Mouse (Mus musculus) limb, embryonic 13.5 days (tissue): Measurements from ENCODE around the gene Wdr45b. TPM values are rescaled to one million over a fixed set of nuclear protein-coding genes. Genes with fewer than 3 reads are reported as not detected.
"Not testable (repeated sequence)": the region's sequence is repeated elsewhere in the genome, so short reads cannot be mapped to it uniquely, and the experiment has no call there.

Experiments
- ATAC-seq: fragments of 200-750 bp; cut with Nextera tagmentation; 2 replicates; pipeline ENCODE4 v1.8.0; 2017; ENCODE audit warnings: low read depth, moderate number of reproducible peaks, moderate TSS enrichment; ENCODE audit not compliant: low FRiP score
- H3K27ac ChIP-seq: fragments of 300-500 bp; sonication (generic); 2 replicates; pipeline ENCODE4 v1.5.1; 2015; ENCODE audit warnings: inconsistent platforms, mild to moderate bottlenecking, moderate library complexity
- H3K27me3 ChIP-seq: fragments of 300-500 bp; sonication (generic); 2 replicates; pipeline ENCODE4 v1.6.1; 2015; ENCODE audit warnings: mild to moderate bottlenecking, inconsistent platforms
- H3K36me3 ChIP-seq: fragments of 300-500 bp; sonication (generic); 2 replicates; pipeline ENCODE4 v1.6.1; 2015; ENCODE audit warnings: inconsistent platforms, mild to moderate bottlenecking, moderate library complexity
- H3K4me1 ChIP-seq: fragments of 300-500 bp; sonication (generic); 2 replicates; pipeline ENCODE4 v1.6.1; 2015; ENCODE audit warnings: inconsistent platforms
- H3K4me2 ChIP-seq: fragments of 300-500 bp; sonication (generic); replicated peaks from 2 replicates; pipeline ENCODE4 v1.6.1; 2015; ENCODE audit warnings: inconsistent platforms, mild to moderate bottlenecking, moderate library complexity
- H3K4me3 ChIP-seq: fragments of 300-500 bp; sonication (generic); 2 replicates; pipeline ENCODE4 v1.5.1; 2015; ENCODE audit warnings: moderate library complexity, mild to moderate bottlenecking, inconsistent platforms
- H3K9ac ChIP-seq: fragments of 300-500 bp; sonication (generic); 2 replicates; pipeline ENCODE4 v1.6.1; 2015; ENCODE audit warnings: mild to moderate bottlenecking, inconsistent platforms
- H3K9me3 ChIP-seq: fragments of 300-500 bp; sonication (generic); 2 replicates; pipeline ENCODE4 v1.6.1; 2016; ENCODE audit warnings: inconsistent platforms
- WGBS: fragments of 180-500 bp; shearing (Covaris S2); methylation state at CpG from one replicate; pipeline ENCODE4 v1.1.7; 2015; 5-methylcytosine and 5-hydroxymethylcytosine counted together
- polyA plus RNA-seq: library from polyadenylated mRNA; unstranded; fragments of >200 nt; fragmentation: Nextera tagmentation; extraction: Ambion mirVana; gene quantifications from 2 replicates; pipeline ENCODE4 v1.2.1, GENCODE M21; 2015

The Wdr45b gene
- polyA plus RNA-seq, 1 experiment from 2014 or later: 111 TPM

DNA sequence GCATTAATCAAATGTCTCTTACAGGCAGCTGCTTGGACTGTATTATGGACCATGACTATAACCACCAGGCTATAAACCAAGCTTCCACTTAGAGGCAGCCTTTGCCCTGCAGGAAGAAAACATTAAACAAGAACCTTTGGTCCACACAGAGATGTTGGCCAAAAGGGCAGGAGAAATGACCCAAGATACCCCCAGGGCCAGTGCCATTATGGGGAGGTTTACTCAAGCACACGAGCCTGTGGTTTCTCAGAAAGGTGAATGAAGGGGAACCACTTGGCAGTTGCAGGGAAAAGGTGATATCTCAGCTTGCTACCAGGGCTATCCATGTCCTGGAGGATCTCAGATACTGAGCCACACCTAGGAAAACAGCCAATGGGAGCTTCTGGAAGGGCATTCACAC, 28.2 kb downstream of the Wdr45b start:
- WGBS: 81% methylated on average over 1 of the region's 1 CpGs
- H3K27me3 ChIP-seq: no peaks in the 10 kb centered on the region

DNA sequence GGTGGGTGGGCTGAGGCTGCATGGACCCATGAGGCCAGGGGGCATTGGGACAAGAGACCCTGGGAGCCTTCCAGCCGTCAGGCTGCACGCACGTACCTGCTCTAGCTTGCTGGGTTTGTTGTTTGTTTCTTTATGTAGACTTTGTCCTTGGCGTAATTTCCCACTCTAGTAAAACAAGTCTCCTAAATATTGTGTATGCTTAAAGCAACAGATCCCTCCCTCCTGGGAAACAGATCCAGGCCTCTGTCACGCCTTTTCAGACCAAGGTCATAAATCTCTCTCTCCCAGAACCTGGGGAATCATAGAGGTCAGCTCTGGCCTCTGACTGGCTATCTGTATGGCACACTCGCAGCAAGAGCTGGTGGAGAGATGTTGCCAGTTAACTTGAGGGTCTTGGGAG, 46.5 kb downstream of the Wdr45b start:
- peaks cover 80% of the 10 kb centered on the region for H3K36me3 ChIP-seq
- WGBS: 85% methylated on average over 6 of the region's 6 CpGs

More for the DNA sequence above, 28.2 kb downstream of the Wdr45b start:
- Histone ChIP-seq H3K4me1 (no peaks in the 10 kb centered on the region), H3K27ac (no peak overlapping the region), H3K9me3 (peaks cover 2% of the 10 kb centered on the region; the same call in 1 of the 2 replicates), H3K36me3 (peaks cover 51% of the 10 kb centered on the region), H3K4me3 (no peak overlapping the region), H3K9ac (no peak overlapping the region), H3K4me2 (no peak overlapping the region)
- ATAC-seq: no peak

DNA sequence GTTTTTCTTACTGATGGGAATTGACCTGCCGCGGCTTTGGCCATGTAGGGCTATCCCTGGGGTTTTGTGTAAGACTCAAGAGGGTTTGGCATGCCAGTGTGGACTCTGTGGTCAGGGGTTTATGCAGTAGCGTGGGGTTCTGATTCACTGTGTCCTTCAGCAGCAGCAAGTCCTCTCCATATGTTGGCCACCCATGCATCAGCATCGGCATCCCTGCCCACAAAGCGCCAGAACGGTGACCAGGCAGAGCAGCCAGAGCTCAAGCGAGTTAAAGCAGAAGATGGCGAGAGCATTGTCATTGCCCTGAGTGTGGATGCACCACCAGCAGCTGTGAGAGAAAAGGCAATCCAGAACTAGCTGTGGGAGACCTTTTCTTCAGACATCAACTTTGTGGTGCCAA, 47.6 kb downstream of the Wdr45b start:
- no peak overlapping the region for H3K4me3 ChIP-seq
- H3K9me3 ChIP-seq: peaks cover 12% of the 10 kb centered on the region
- H3K9ac ChIP-seq: no peak overlapping the region
- no peaks in the 10 kb centered on the region for H3K27me3 ChIP-seq
- no peak for ATAC-seq
- no peak overlapping the region for H3K27ac ChIP-seq
- no peaks in the 10 kb centered on the region for H3K4me1 ChIP-seq
- WGBS: 96% methylated on average over 8 of the region's 8 CpGs
- no peak overlapping the region for H3K4me2 ChIP-seq
- H3K36me3 ChIP-seq: peaks cover 91% of the 10 kb centered on the region

More for the DNA sequence above, 46.5 kb downstream of the Wdr45b start:
- H3K4me1 ChIP-seq, H3K4me2 ChIP-seq, H3K27me3 ChIP-seq, H3K27ac ChIP-seq, H3K4me3 ChIP-seq, H3K9ac ChIP-seq, ATAC-seq: not testable (repeated sequence)
- H3K9me3 ChIP-seq: peaks cover 12% of the 10 kb centered on the region

DNA sequence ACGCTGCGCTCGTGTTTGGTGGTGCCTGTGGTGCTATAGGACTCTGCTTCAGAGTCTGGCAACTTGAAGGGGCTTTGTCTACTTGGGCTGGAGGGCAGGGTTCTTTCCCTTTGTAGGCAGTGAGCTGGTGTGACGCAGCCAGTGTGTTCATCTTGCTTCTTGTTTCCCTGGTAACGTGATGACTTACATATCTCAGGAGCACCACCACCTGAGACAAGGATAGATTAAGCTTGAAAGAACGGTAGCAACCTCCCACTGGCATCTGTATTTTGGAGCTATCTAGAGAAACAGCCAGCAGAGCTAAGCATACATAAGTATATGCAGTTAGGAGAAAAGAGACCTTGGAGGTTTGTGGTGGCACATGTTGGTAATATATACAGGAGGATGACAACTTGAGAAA, 48.9 kb downstream of the Wdr45b start:
- no peak overlapping the region for H3K9ac ChIP-seq
- 94% methylated on average over 6 of the region's 6 CpGs for WGBS
- no peak overlapping the region for H3K4me2 ChIP-seq
- no peaks in the 10 kb centered on the region for H3K27me3 ChIP-seq
- no peaks in the 10 kb centered on the region for H3K4me1 ChIP-seq
- no peak overlapping the region for H3K27ac ChIP-seq
- peaks cover 98% of the 10 kb centered on the region for H3K36me3 ChIP-seq
- no peak overlapping the region for H3K4me3 ChIP-seq
- peaks cover 7% of the 10 kb centered on the region for H3K9me3 ChIP-seq
- no peak for ATAC-seq

DNA sequence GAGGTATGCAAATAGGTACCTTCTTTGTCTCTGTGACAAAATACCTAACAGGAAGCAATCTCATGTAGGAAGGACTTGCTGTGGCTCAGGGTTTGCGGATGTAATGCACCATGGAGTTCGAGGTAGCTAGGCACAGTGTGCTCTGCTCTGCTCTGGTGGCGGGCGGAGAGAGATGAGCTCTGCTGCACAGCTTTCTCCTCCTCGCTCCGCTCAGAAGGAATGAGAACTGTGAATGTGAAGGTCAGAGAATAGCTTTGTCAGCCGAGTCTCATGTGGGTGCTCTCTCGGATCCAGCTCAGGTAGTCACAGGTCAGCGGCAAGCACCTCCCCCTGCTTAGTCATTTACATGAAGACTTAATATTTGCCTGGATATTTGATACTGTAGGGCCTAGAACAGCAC, 54.0 kb downstream of the Wdr45b start:
- WGBS: 93% methylated on average over 9 of the region's 9 CpGs
- H3K27ac ChIP-seq: no peak overlapping the region
- H3K4me1 ChIP-seq: no peaks in the 10 kb centered on the region
- no peak for ATAC-seq
- H3K9me3 ChIP-seq: no peaks in the 10 kb centered on the region
- H3K36me3 ChIP-seq: peaks cover 94% of the 10 kb centered on the region
- H3K9ac ChIP-seq: no peak overlapping the region
- H3K4me3 ChIP-seq: no peak overlapping the region
- no peaks in the 10 kb centered on the region for H3K27me3 ChIP-seq
- no peak overlapping the region for H3K4me2 ChIP-seq

DNA sequence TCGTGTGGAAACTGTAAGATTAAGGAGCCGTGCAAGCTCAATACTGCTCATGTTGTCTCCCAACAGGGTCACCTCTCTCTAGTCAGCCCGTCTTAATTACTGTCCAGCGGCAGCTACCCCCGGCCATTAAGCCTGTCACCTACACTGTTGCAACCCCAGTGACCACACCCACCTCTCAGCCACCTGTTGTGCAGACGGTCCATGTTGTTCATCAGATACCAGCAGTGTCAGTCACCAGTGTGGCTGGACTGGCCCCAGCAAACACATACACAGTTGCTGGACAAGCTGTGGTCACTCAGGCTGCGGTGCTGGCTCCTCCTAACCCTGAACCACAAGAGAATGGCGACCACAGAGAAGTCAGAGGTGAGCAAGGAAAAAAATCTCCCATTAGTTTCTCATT, 55.8 kb downstream of the Wdr45b start:
- no peak overlapping the region for H3K27ac ChIP-seq
- H3K9ac ChIP-seq: no peak overlapping the region
- peaks cover 92% of the 10 kb centered on the region for H3K36me3 ChIP-seq
- 89% methylated on average over 8 of the region's 8 CpGs for WGBS
- no peaks in the 10 kb centered on the region for H3K9me3 ChIP-seq
- H3K4me1 ChIP-seq: no peaks in the 10 kb centered on the region
- H3K4me3 ChIP-seq: no peak overlapping the region
- H3K4me2 ChIP-seq: no peak overlapping the region
- no peak for ATAC-seq
- no peaks in the 10 kb centered on the region for H3K27me3 ChIP-seq

DNA sequence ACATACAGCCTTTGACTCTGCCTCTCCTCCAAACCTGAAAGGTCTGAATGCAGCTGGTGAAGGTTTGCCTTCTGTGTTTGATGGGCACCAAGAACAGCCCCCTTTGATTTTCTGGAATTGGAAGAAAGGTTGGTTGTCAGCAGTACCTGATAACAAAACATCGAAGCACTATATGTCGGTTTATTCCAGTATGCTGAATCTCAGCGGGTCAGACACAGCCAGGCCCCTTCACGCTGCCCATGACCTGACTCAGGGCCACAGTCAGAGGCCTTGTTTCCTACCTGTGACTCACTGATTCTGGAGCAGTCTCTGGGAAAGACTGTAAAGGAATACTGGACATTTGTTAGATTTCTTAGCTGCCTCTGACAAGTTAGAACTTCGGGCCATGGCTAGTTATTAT, 59.5 kb downstream of the Wdr45b start:
- no peaks in the 10 kb centered on the region for H3K4me1 ChIP-seq
- no peak for ATAC-seq
- no peak overlapping the region for H3K27ac ChIP-seq
- no peak overlapping the region for H3K9ac ChIP-seq
- H3K9me3 ChIP-seq: no peaks in the 10 kb centered on the region
- no peak overlapping the region for H3K4me3 ChIP-seq
- 93% methylated on average over 5 of the region's 5 CpGs for WGBS
- peaks cover 91% of the 10 kb centered on the region for H3K36me3 ChIP-seq
- H3K27me3 ChIP-seq: no peaks in the 10 kb centered on the region
- no peak overlapping the region for H3K4me2 ChIP-seq

DNA sequence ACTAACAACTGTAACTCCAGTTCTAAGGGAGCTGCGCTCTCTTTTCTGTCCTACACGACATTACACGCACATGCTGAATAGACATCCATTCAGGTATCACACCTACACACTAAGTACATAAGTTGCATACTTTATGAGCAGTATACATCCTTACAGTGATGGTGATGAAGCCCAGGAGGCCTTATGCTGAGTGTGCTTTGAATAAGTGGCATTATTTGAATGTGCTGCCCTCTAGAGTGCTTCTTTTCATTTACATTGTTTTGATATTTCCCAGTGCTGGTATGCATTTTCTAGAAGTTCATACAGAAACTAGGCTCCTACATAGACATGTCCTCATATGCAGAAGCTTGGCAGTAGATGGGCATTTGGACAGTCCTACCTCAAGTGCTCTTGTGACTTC, 64.4 kb downstream of the Wdr45b start:
- no peak for ATAC-seq
- H3K27ac ChIP-seq: no peak overlapping the region
- H3K4me1 ChIP-seq: no peaks in the 10 kb centered on the region
- no peaks in the 10 kb centered on the region for H3K9me3 ChIP-seq
- H3K9ac ChIP-seq: no peak overlapping the region
- 91% methylated on average over 3 of the region's 3 CpGs for WGBS
- no peaks in the 10 kb centered on the region for H3K27me3 ChIP-seq
- H3K4me2 ChIP-seq: no peak overlapping the region
- H3K36me3 ChIP-seq: peaks cover 96% of the 10 kb centered on the region
- H3K4me3 ChIP-seq: no peak overlapping the region

DNA sequence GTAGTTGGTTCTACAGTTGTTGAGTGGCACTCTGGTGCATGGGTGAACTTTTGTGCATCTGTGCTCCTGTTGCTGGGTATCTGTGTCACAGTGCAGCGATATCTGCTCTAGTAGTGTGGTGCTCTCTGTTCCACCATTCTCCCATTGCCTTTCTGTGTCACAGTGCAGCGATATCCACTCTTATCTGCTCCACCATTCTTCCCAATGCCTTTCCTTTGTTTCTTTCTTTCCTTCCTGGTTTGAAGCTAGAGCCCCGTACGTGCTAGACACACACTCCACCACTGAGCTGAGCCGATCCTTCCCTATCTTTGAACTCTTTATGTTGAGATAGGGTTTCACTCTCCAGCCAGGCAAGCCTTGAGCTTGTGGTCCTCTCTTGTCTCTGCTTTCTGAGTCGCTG, 71.3 kb downstream of the Wdr45b start:
- Histone ChIP-seq H3K4me3 (no peak overlapping the region), H3K4me1 (no peaks in the 10 kb centered on the region), H3K9ac (no peak overlapping the region), H3K27me3 (no peaks in the 10 kb centered on the region), H3K27ac (no peak overlapping the region), H3K9me3 (no peaks in the 10 kb centered on the region), H3K4me2 (no peak overlapping the region), H3K36me3 (peaks cover 43% of the 10 kb centered on the region)
- no peak for ATAC-seq
- 87% methylated on average over 6 of the region's 6 CpGs for WGBS

DNA sequence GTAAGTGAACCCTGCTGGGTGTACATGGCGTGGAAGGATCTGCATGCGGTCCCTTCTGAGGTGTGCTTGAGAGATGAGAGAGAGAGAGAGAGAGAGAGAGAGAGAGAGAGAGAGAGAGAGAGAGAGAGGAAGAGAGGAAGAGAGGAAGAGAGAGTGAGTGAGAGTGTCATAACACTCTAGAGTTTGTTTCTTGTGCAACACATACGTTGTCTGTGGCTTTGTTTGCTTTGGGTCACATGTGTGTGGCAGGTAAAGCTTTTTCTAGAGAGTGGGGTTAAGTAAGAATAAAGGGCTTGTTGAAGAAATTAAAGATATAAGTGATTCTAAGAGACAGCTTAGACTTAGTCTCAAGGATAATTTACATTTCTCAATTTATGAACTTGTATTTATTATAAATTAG, 76.2 kb downstream of the Wdr45b start:
- no peak overlapping the region for H3K4me2 ChIP-seq

DNA sequence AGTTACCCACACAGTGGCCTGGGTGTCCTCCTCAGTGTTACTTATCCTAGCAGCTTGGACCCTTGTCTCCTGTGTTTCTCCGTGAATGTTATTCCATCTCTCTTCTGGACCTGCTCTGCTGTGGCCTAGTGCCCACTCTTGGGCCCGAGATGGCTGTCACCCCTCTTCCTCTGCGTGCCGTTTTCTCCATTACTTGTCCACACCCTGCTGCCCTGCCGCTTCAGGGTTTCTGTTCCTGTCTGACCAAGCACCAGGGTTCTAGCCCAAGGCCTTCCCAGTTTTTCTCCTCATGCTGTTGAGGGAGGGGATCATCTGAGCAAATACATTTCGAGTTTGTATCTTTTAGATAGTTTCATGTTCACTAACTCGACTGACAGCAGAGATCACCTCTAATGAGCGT, 76.7 kb downstream of the Wdr45b start:
- H3K9ac ChIP-seq: no peak overlapping the region
- no peaks in the 10 kb centered on the region for H3K4me1 ChIP-seq
- WGBS: 90% methylated on average over 8 of the region's 8 CpGs
- peaks cover 26% of the 10 kb centered on the region for H3K36me3 ChIP-seq
- no peak overlapping the region for H3K4me3 ChIP-seq
- H3K27me3 ChIP-seq: no peaks in the 10 kb centered on the region
- no peak overlapping the region for H3K27ac ChIP-seq
- no peak for ATAC-seq
- H3K9me3 ChIP-seq: no peaks in the 10 kb centered on the region
- H3K4me2 ChIP-seq: no peak overlapping the region

More for the DNA sequence above, 76.2 kb downstream of the Wdr45b start:
- no peak overlapping the region for H3K9ac ChIP-seq
- WGBS: 95% methylated on average over 3 of the region's 3 CpGs
- H3K36me3 ChIP-seq: peaks cover 23% of the 10 kb centered on the region
- H3K4me3 ChIP-seq: no peak overlapping the region
- H3K27me3 ChIP-seq: no peaks in the 10 kb centered on the region
- H3K4me1 ChIP-seq: no peaks in the 10 kb centered on the region
- H3K27ac ChIP-seq: no peak overlapping the region
- no peak for ATAC-seq
- no peaks in the 10 kb centered on the region for H3K9me3 ChIP-seq
